Mouse (Mus musculus): ENCODE data around the gene Habp4.

The Habp4 gene

DNA sequence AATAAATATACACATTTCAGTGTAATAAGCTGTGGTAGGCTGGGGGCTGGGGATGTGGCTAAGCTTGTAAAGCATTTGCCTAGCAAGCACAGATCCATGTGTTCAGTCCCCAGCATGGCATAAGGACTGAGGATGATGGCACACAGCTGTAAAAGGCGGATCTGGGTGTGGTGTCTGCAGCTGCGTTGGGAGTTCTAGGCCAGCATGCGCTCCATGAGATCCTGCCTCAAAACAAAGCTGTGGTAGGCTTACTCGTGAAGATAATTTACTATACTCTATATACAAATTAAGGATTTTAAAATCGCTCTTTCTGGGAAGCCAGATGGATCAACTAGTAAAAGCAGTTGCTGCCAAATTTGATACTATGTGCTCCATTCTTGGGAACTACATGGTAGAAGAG, 53.3 kb downstream of the Habp4 start:
- in situ Hi-C loops (cut with MboI; ENCODE audit: unreplicated experiment in 2 of 2) = no loop called here

- in situ Hi-C loops (cut with MboI; ENCODE audit: unreplicated experiment in 2 of 2) = no loop called here
Observed at GRCm38 (mm10) chr13:64225738-64226137, 64.1 kb downstream of the Habp4 start.

- in situ Hi-C loops (cut with MboI; ENCODE audit: unreplicated experiment in 2 of 2) = no loop called here
Observed at GRCm38 (mm10) chr13:64226725-64227124, 65.1 kb downstream of the Habp4 start.

- in situ Hi-C loops (cut with MboI; ENCODE audit: unreplicated experiment in 2 of 2) = no loop called here
Observed at GRCm38 (mm10) chr13:64233139-64233538, 71.5 kb downstream of the Habp4 start.

GRCm38 (mm10) chr13:64235062-64235715, 73.6 kb downstream of the Habp4 start:
- in situ Hi-C loops (cut with MboI; ENCODE audit: unreplicated experiment in 2 of 2) = no loop called here

DNA sequence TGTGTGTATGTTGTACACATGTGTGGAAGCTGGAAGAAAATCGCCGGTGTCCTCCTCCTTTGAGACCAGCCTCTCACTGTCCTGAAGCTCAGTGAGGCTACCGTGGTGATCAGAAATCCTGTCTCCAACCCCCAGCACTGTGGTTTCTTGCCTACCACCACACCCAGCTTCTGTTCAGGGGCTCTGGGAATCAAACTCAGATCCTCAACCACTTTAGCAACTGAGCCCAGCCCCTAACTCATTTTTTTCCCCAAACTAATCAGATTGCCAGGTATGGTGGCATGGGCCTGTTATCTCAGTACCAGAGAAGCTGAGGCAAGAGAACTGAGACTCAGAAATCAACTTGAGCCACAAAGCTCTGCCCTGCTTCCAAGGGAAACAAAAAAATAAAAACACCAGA, 74.2 kb downstream of the Habp4 start:
- in situ Hi-C loops (cut with MboI; ENCODE audit: unreplicated experiment in 2 of 2) = no loop called here

Data from v-Abl transformed pro-B cells (cell line).